Mouse (Mus musculus) kidney, postnatal 36 days (tissue): ENCODE data around the gene Ube2d1.

Experiments used
- DNase-seq, 2 experiments: peaks; one replicate each; pipeline ENCODE4 v3.0.0; 2021 to 2022; ENCODE audit warnings: mixed read lengths in 2 of 2

The Ube2d1 gene

DNA sequence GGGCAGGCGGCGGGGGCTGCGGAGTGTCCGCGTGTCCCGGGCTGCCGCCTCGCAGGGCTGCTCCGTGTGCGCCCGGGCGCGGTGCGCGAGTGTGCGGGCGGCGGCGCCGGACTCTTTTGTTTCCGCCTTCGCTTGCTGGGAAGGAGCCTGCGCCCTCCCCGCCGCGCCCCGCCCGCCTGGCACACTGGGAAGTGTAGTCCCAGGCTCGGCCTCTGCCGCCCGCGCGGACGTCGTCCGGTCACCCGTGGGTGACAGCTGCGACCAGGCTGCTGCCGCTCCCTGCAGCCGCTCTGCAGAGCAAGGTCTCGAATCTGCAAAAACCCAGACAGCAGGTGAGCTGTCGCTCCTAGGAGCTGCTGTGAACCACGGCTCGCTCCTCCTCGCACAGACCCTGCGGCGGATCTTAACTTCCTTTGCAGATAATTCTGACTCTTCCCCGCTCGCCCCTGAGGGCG, at the start of gene Ube2d1:
Ube2d1 (minus strand) TSS at position 137 of the 455 bp plus-strand sequence.
- DNase-seq = peak; percentile 87 to 95

- no peak for DNase-seq
These were observed 47.8 kb upstream of the Ube2d1 start for GRCm38 (mm10) chr10:71332859-71333258.

- DNase-seq = peak; percentile 47 to 67
These were observed 47.3 kb upstream of the Ube2d1 start for GRCm38 (mm10) chr10:71332376-71332775.

DNA sequence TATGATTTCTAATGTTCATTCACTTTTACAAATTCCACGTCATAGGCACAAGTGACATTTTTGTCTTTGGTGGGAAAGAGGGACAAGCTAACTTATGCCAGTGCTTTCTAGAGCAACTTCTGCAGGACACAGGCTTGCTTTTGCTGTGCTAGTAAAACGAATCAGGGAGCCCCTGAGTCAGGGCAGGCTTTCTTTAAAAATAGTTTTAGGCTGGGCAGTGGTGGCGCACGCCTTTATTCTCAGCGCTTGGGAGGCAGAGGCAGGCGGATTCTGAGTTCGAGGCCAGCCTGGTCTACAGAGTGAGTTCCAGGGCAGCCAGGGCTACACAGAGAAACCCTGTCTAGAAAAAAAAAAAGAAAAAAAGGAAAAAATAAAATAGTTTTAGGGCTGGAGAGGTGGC, 46.8 kb upstream of the Ube2d1 start:
- no peak for DNase-seq

GRCm38 (mm10) chr10:71330070-71330469, 45.0 kb upstream of the Ube2d1 start:
- no peak for DNase-seq

DNA sequence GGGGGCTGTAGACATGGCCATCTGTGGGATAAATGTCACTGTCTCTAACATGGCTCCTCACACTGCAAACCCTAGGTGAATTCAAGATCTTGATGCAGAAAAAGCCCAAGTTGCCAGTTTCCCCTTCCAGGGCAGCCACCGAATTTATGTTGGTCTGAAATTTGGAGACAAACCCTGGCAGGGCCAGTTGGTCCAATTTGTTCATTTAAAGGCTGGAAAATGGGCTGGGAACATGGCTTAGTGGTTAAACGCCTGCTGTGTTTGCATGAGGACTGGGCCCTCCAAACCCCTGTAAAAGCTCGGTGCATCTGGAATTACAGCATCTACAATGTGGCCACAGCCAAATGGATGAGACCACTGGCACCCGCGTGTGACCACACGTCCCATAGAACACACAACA, 44.2 kb upstream of the Ube2d1 start:
- DNase-seq = no peak

DNA sequence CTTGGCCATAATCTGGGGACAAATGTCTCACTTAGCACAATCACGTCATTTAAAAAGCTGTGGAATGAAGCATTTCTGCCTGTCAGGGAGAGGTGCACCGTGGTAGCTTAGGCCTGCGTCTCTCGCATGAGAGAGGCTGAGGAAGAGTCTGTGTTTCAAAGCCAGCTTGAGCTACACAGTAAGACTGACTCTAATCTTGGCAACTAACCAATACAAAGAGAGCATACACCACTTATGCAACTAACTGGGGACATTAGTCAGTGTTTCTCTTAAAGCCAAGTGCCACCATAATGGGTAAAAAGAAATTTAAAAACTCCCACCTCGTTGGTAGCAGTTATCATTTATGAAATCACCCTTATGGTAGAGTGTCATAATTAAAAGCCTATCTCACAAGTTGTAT, 43.8 kb upstream of the Ube2d1 start:
- DNase-seq = no peak

GRCm38 (mm10) chr10:71328382-71328781, 43.3 kb upstream of the Ube2d1 start:
- DNase-seq = no peak

DNA sequence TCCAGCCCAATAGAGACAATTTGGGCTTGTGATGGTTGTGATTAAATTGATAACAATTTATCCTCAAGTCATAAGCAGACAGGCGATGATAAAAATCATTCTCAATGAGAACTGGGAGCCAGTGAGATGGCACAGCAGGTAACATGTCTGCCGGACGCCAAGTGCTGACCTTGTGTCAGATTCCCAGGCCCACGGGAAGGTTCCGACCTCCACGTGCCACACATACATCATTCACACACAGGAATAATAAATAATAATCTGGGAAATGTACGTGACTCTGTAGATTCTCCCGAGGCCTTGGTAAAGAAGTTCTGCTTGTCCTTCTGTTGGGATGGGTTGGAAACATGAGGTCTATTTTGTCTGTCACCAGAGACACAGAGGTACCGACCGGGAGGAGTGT, 42.3 kb upstream of the Ube2d1 start:
- DNase-seq = no peak

DNA sequence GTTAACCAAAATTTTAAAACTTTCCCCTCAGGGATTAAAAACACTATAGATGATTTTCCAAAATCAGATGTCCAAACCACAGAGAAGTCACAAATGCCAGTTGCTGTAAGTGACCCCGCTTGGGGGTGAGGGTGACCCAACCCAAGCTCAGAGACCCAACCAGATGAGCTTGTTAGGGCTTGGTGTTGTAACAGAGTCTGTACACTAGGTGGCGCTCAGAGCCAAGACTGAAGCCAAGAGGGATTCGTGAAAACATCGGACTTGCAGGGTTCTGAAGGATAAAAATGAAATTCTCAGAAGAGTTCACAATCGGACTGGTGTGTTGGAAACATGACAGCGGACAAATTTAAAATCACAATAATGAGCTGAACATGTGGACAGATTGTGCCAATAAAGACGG, 41.7 kb upstream of the Ube2d1 start:
- peak; percentile 68 to 84 for DNase-seq

DNA sequence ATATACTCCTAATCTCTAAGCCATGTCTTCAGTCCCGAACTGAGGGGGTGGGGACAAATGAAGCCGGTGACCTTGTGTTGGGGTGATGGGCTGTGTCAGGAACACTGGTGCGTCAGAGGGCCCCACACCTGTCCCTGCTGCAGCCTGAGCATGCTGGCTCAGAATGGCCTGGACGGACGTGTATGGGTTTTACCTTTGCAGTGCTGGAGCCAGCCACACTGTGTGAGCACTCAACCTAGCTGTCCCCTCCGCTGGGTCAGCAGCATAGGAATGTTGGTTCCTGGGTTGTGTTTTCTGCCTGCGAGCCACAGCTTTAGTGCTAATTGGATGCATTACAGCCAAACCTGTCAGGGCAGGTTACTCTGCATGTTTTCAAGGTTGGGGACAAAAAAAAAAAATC, 41.1 kb upstream of the Ube2d1 start:
- peak in 1 of 2 experiments; percentile 31 for DNase-seq

GRCm38 (mm10) chr10:71323669-71324068, 38.6 kb upstream of the Ube2d1 start:
- DNase-seq = no peak

GRCm38 (mm10) chr10:71316497-71316896, 31.4 kb upstream of the Ube2d1 start:
- DNase-seq = no peak

GRCm38 (mm10) chr10:71316056-71316455, 31.0 kb upstream of the Ube2d1 start:
- no peak for DNase-seq

- DNase-seq = no peak
These were observed 29.5 kb upstream of the Ube2d1 start for GRCm38 (mm10) chr10:71314596-71314995.

- DNase-seq = no peak
These were observed 25.2 kb upstream of the Ube2d1 start for GRCm38 (mm10) chr10:71310288-71310687.

- no peak for DNase-seq
These were observed 23.1 kb upstream of the Ube2d1 start for GRCm38 (mm10) chr10:71308199-71308598.

- no peak for DNase-seq
These were observed 21.7 kb upstream of the Ube2d1 start for GRCm38 (mm10) chr10:71306759-71307158.

DNA sequence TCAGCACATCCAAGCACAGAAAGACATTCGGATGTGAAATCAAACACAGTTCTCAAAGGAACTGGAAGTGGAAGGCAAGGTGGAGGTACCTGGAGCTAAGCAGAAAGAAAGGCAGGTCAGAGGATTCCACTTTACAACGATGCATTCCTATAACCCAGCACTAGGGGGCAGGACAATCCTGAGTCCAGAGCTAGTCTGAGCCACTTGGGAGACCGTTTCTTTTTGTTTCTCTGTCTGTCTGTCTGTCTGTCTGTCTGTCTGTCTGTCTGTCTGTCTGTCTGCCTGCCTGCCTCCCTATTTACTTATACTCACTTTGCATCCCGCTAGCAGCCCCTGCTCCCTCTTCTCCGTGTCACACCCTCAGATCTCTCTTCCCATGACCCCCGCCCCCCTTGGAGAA, 21.1 kb upstream of the Ube2d1 start:
- DNase-seq = peak; percentile 61 to 76

DNA sequence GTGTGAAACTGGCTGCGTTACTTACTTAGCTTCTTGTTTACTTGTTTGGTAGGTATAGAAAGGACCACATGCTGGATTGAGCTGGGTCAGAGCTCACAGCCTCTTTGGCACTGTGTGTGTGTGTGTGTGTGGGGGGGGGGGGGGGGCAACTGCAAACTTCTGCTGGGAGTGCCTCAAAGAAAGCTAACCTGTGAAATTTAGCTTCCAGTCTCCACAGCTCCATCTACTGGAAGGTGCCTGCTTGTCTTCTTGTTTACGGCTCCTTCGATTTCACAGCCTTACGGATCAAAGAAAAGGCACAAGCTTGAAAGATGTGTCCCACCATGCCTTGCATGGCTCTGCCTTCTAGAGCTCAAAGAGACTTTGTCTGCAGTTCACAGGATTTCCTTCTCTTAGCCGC, 17.4 kb upstream of the Ube2d1 start:
- peak; percentile 45 to 63 for DNase-seq

GRCm38 (mm10) chr10:71300161-71300560, 15.1 kb upstream of the Ube2d1 start:
- no peak for DNase-seq

DNA sequence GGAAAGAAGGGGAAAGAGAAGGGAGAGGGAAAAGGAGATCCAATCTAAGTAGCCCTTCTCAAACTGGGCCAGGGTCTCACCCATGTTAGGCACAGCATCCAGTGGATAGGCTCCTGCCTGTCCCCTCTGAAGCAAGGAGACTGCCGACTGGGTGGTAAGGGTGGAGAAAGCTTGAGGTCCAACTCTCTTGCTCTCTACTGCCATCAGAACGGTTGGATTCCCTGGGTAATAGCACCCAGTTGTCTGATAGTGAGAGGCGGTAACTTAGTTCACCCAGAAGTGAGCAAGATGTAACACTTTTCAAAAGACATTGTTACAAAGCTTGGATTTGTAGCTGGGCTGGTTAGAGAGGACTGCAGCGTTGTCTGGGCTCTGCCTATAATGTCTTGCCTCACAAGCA, 8.2 kb upstream of the Ube2d1 start:
- no peak for DNase-seq

GRCm38 (mm10) chr10:71292254-71292653, 7.2 kb upstream of the Ube2d1 start:
- no peak for DNase-seq

DNA sequence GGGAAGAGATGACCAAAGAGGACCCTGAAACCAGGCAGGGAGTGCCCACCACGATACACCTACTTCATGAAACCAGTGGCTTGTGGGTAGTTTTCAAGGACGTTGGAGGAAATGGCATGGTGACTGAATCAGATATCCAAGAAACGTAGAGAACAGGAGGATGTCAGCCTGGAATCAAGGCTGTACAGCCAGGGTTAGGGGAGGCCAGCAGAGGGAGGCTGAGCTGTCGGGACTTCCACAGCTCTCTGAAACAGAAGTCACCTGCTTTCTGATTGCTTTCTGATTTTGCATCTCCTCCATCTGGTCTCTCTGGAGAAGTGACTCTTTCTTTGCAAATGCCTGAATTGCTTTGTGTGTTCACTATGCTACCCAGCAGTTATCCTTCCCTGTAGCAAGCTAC, 6.7 kb upstream of the Ube2d1 start:
- DNase-seq = no peak

- DNase-seq = peak; percentile 68 to 77
These were observed 6.2 kb upstream of the Ube2d1 start for GRCm38 (mm10) chr10:71291179-71291661.
